Mouse (Mus musculus) heart, adult 2 months (tissue): ENCODE results near the gene Arfgef3.

Experiments used
- CTCF ChIP-seq: fragments of 200-600 bp; IDR thresholded peaks from 2 replicates; pipeline ENCODE4 v1.8.1; 2022; ENCODE audit warnings: antibody characterized with exemption, mild to moderate bottlenecking, moderate library complexity
- EP300 ChIP-seq: fragments of 200-500 bp; IDR thresholded peaks from 2 replicates; pipeline ENCODE4 v1.6.1; 2011; ENCODE audit warnings: low read depth, low read length, control low read depth; ENCODE audit not compliant: insufficient read depth
- POLR2A ChIP-seq: fragments of 200-500 bp; IDR thresholded peaks from 2 replicates; pipeline ENCODE4 v1.6.1; 2011; ENCODE audit warnings: mild to moderate bottlenecking, low read depth, low read length, control low read depth; ENCODE audit not compliant: insufficient read depth

GRCm38 (mm10) chr10:18711436-18711835 lies 32.3 kb downstream of the Arfgef3 start:
- TF ChIP-seq CTCF (no peak), POLR2A (no peak), EP300 (no peak)
